In genomic region chr13:56412286-56412873, GRCm38 (mm10) we compare ENCODE assay signal across 24 mouse cellular contexts. TPM values are rescaled to one million over a fixed set of nuclear protein-coding genes. Genes with fewer than 3 reads are reported as not detected.
DNase-seq lines count a peak whose midpoint lies in the region; ATAC-seq and TF ChIP-seq lines count a peak whose summit lies in the region.
"Had no signal": no experiment of that assay in that cellular context is flagged by ENCODE, and none has a peak within 500 bp of the region (broad histone marks: within the 10 kb centered on the region; RNA-seq: fewer than 3 reads in every experiment).

No protein-coding gene starts in this region.

- in situ Hi-C loops in Patski (cut with MboI; ENCODE audit: low pct_unique_long_range_greater_than_20kb): no loop called here

- no peaks in the 10 kb centered on the region for H3K27me3 ChIP-seq in forebrain, embryonic 15.5 days
- no peaks in the 10 kb centered on the region for H3K27me3 ChIP-seq in forebrain, embryonic 12.5 days
- H3K27me3 ChIP-seq in hindbrain, embryonic 15.5 days: no peaks in the 10 kb centered on the region
- H3K27me3 ChIP-seq in hindbrain, embryonic 13.5 days: peaks cover 2% of the 10 kb centered on the region; the same call in 1 of the 2 replicates
- no peaks in the 10 kb centered on the region for H3K27me3 ChIP-seq in Patski
- H3K27me3 ChIP-seq: liver, embryonic 13.5 days had no signal

- TF ChIP-seq CTCF in Patski (IDR thresholded peaks at IDR 0.05): no peak

- peaks cover 10% of the 10 kb centered on the region; the same call in 1 of the 2 replicates for H3K4me1 ChIP-seq in forebrain, embryonic 15.5 days
- H3K4me1 ChIP-seq in forebrain, embryonic 12.5 days: no peaks in the 10 kb centered on the region; the same call in 1 of the 2 replicates
- no peaks in the 10 kb centered on the region; the same call in 1 of the 2 replicates for H3K4me1 ChIP-seq in hindbrain, embryonic 15.5 days (replicated peaks)
- peaks cover 6% of the 10 kb centered on the region; the same call in 1 of the 2 replicates for H3K4me1 ChIP-seq in hindbrain, embryonic 13.5 days (replicated peaks)
- H3K4me1 ChIP-seq: liver, embryonic 13.5 days had no signal

- peak; percentile 29; the same call in 1 of the 2 replicates for ATAC-seq in forebrain, embryonic 15.5 days (replicated peaks)
- no peak for ATAC-seq in forebrain, embryonic 12.5 days (ENCODE audit: low FRiP score)
- ATAC-seq in hindbrain, embryonic 15.5 days (ENCODE audit: low FRiP score, low read depth): 0 out of 2 replicates have a peak, but pooled peaks have one; percentile 19
- ATAC-seq in hindbrain, embryonic 13.5 days (ENCODE audit: low FRiP score): no peak
- ATAC-seq in Patski: peak; percentile 62
- ATAC-seq: intestine, postnatal 0 days had no signal

- POLR2A ChIA-PET in Patski (lab: Charles Lee): no interaction called here

- CTCF ChIA-PET in Patski (lab: Charles Lee): no interaction called here

- H3K9ac ChIP-seq in forebrain, embryonic 15.5 days (replicated peaks): no peak overlapping the region
- no peak overlapping the region for H3K9ac ChIP-seq in forebrain, embryonic 12.5 days
- H3K9ac ChIP-seq in hindbrain, embryonic 15.5 days: no peak overlapping the region
- H3K9ac ChIP-seq in hindbrain, embryonic 13.5 days: no peak overlapping the region
- H3K9ac ChIP-seq: embryonic facial prominence, embryonic 12.5 days; liver, embryonic 13.5 days had no signal

- H3K4me2 ChIP-seq in forebrain, embryonic 15.5 days (replicated peaks): no peak overlapping the region
- H3K4me2 ChIP-seq in forebrain, embryonic 12.5 days: no peak overlapping the region
- H3K4me2 ChIP-seq in hindbrain, embryonic 15.5 days: no peak overlapping the region
- no peak overlapping the region for H3K4me2 ChIP-seq in hindbrain, embryonic 13.5 days
- H3K4me2 ChIP-seq: embryonic facial prominence, embryonic 12.5 days; heart, embryonic 11.5 days; liver, embryonic 13.5 days; midbrain, embryonic 11.5 days had no signal

- peak overlapping the region; percentile 15; the same call in 1 of the 2 replicates for H3K27ac ChIP-seq in forebrain, embryonic 15.5 days (replicated peaks)
- H3K27ac ChIP-seq in forebrain, embryonic 12.5 days: no peak overlapping the region
- H3K27ac ChIP-seq in hindbrain, embryonic 15.5 days (replicated peaks): no peak overlapping the region
- H3K27ac ChIP-seq in hindbrain, embryonic 13.5 days: no peak overlapping the region
- H3K27ac ChIP-seq: embryonic facial prominence, embryonic 12.5 days; liver, embryonic 13.5 days had no signal

- H3K4me3 ChIP-seq in forebrain, embryonic 15.5 days: no peak overlapping the region
- no peak overlapping the region for H3K4me3 ChIP-seq in forebrain, embryonic 12.5 days (replicated peaks)
- H3K4me3 ChIP-seq in hindbrain, embryonic 15.5 days: no peak overlapping the region
- H3K4me3 ChIP-seq in hindbrain, embryonic 13.5 days: no peak overlapping the region
- H3K4me3 ChIP-seq: embryonic facial prominence, embryonic 12.5 days; liver, embryonic 13.5 days had no signal

- DNase-seq in 3T3-L1 (ENCODE audit: low read depth, low spot score): peak; percentile 26
- peak; percentile 73 for DNase-seq in Patski (ENCODE audit: low read depth, low spot score)
- DNase-seq in urinary bladder, adult 2 months (ENCODE audit: low spot score): no peak
- DNase-seq: adrenal gland, postnatal 10 days; cerebellum, adult 8-10 months; gastrocnemius, postnatal 10 days; heart, postnatal 36 days; kidney, postnatal 36 days; liver, embryonic 13.5 days; lung, adult 2 months; lung, postnatal 14 days; thymus, postnatal 25 days had no signal

- H3K36me3 ChIP-seq in forebrain, embryonic 15.5 days: no peaks in the 10 kb centered on the region
- no peaks in the 10 kb centered on the region for H3K36me3 ChIP-seq in forebrain, embryonic 12.5 days (replicated peaks)
- no peaks in the 10 kb centered on the region for H3K36me3 ChIP-seq in hindbrain, embryonic 15.5 days
- H3K36me3 ChIP-seq in hindbrain, embryonic 13.5 days: no peaks in the 10 kb centered on the region
- H3K36me3 ChIP-seq: embryonic facial prominence, embryonic 12.5 days; liver, embryonic 13.5 days had no signal

- no peaks in the 10 kb centered on the region for H3K9me3 ChIP-seq in forebrain, embryonic 15.5 days
- H3K9me3 ChIP-seq in forebrain, embryonic 12.5 days: 0 out of 2 replicates have a peak, but pooled peaks cover 3% of the 10 kb centered on the region
- H3K9me3 ChIP-seq in hindbrain, embryonic 15.5 days: no peaks in the 10 kb centered on the region
- H3K9me3 ChIP-seq in hindbrain, embryonic 13.5 days: peaks cover 6% of the 10 kb centered on the region; the same call in 1 of the 2 replicates
- H3K9me3 ChIP-seq: liver, embryonic 13.5 days had no signal

- WGBS in forebrain, embryonic 15.5 days: 48% methylated on average over 9 of the region's 9 CpGs
- 80% methylated on average over 9 of the region's 9 CpGs for WGBS in forebrain, embryonic 12.5 days
- 62% methylated on average over 9 of the region's 9 CpGs for WGBS in hindbrain, embryonic 15.5 days
- 81% methylated on average over 9 of the region's 9 CpGs for WGBS in hindbrain, embryonic 13.5 days

RNA-seq across cellular contexts. Expression of gene Gm3045, which starts 14.0 kb away (rescaled TPM):
- not detected in 2 replicates for polyA plus RNA-seq in forebrain, embryonic 15.5 days (2015; fragmentation: Nextera tagmentation; extraction: Ambion mirVana)
- not detected in 2 replicates for polyA plus RNA-seq in forebrain, embryonic 12.5 days (2016; fragmentation: Nextera tagmentation; extraction: Ambion mirVana)
- polyA plus RNA-seq in hindbrain, embryonic 15.5 days (2015; fragmentation: Nextera tagmentation; extraction: Ambion mirVana): not detected in 2 replicates
- polyA plus RNA-seq in hindbrain, embryonic 13.5 days (2015; fragmentation: Nextera tagmentation; extraction: Ambion mirVana): not detected in 2 replicates
- polyA plus RNA-seq in Patski (2021): not detected
- 0.07 and 0.13 TPM in 2 replicates for polyA plus RNA-seq in urinary bladder, adult 2 months (2012; rRNA removed)
- polyA plus RNA-seq: C2C12; cortical plate, adult 2 months; embryonic facial prominence, embryonic 12.5 days; heart, embryonic 11.5 days; intestine, postnatal 0 days; kidney, embryonic 14.5 days; liver, embryonic 13.5 days; lung, adult 2 months; midbrain, embryonic 11.5 days; spleen, adult 2 months had no signal

RNA-seq across cellular contexts. Expression of gene Slc25a48, which starts 25.8 kb away (rescaled TPM):
- polyA plus RNA-seq in forebrain, embryonic 15.5 days (2015; fragmentation: Nextera tagmentation; extraction: Ambion mirVana): not detected in 2 replicates
- polyA plus RNA-seq in forebrain, embryonic 12.5 days (2016; fragmentation: Nextera tagmentation; extraction: Ambion mirVana): not detected in 2 replicates
- polyA plus RNA-seq in hindbrain, embryonic 15.5 days (2015; fragmentation: Nextera tagmentation; extraction: Ambion mirVana): not detected in 2 replicates
- polyA plus RNA-seq in hindbrain, embryonic 13.5 days (2015; fragmentation: Nextera tagmentation; extraction: Ambion mirVana): not detected in 2 replicates
- 1.1 TPM for polyA plus RNA-seq in Patski (2021)
- polyA plus RNA-seq in urinary bladder, adult 2 months (2012; rRNA removed): 14.9 and 17.7 TPM in 2 replicates
- polyA plus RNA-seq: midbrain, embryonic 11.5 days had no signal

Comparison
In these comparisons a context has a peak if more than half of its experiments do, and no peak if none do; other contexts are left out.
1. ATAC-seq: peak in forebrain, embryonic 15.5 days (single experiment), hindbrain, embryonic 15.5 days (single experiment) and Patski (single experiment); none in forebrain, embryonic 12.5 days (single experiment) and hindbrain, embryonic 13.5 days (single experiment).